Mouse (Mus musculus) kidney, postnatal 0 days (tissue): ENCODE measurements around the gene Nrg4. TPM values are rescaled to one million over a fixed set of nuclear protein-coding genes. Genes with fewer than 3 reads are reported as not detected.
A peak's percentile ranks its signal among the peaks of the same experiment; 100 is the strongest.

Experiments used
- ATAC-seq: fragments of 200-750 bp; cut with Nextera tagmentation; replicated peaks from 2 replicates; pipeline ENCODE4 v1.8.0; 2017; ENCODE audit warnings: low read depth, moderate number of reproducible peaks, moderate TSS enrichment, moderate library complexity; ENCODE audit not compliant: low FRiP score
- DNase-seq: peaks from one replicate; pipeline ENCODE4 v3.0.0-alpha.2; 2016; ENCODE audit warnings: low spot score
- H3K27ac ChIP-seq: fragments of 300-500 bp; sonication (generic); 2 replicates; pipeline ENCODE4 v1.5.1; 2014; ENCODE audit warnings: mild to moderate bottlenecking
- H3K27me3 ChIP-seq: fragments of 300-500 bp; sonication (generic); 2 replicates; pipeline ENCODE4 v1.6.1; 2014; ENCODE audit warnings: low read length, mixed read lengths; ENCODE audit not compliant: insufficient read depth
- H3K36me3 ChIP-seq: fragments of 300-500 bp; sonication (generic); 2 replicates; pipeline ENCODE4 v1.6.1; 2014; ENCODE audit warnings: low read length, mixed read lengths; ENCODE audit not compliant: insufficient read depth
- H3K4me1 ChIP-seq: fragments of 300-500 bp; sonication (generic); replicated peaks from 2 replicates; pipeline ENCODE4 v1.6.1; 2014; ENCODE audit warnings: antibody characterized with exemption, low read length, mixed read lengths; ENCODE audit not compliant: insufficient read depth
- H3K4me2 ChIP-seq: fragments of 300-500 bp; sonication (generic); 2 replicates; pipeline ENCODE4 v1.6.1; 2014; ENCODE audit warnings: mild to moderate bottlenecking, low read length, moderate library complexity, mixed read lengths
- H3K4me3 ChIP-seq: fragments of 300-500 bp; sonication (generic); replicated peaks from 2 replicates; pipeline ENCODE4 v1.5.1; 2014; ENCODE audit warnings: low read depth, low read length
- H3K9ac ChIP-seq: fragments of 300-500 bp; sonication (generic); 2 replicates; pipeline ENCODE4 v1.6.1; 2014; ENCODE audit warnings: low read depth, low read length
- H3K9me3 ChIP-seq: fragments of 300-500 bp; sonication (generic); replicated peaks from 2 replicates; pipeline ENCODE4 v1.6.1; 2016; ENCODE audit warnings: low read length, inconsistent platforms, mixed read lengths
- CTCF ChIP-seq: IDR thresholded peaks from 2 replicates; pipeline ENCODE4 v1.5.1; 2016; ENCODE audit warnings: antibody characterized with exemption, low read depth, mild to moderate bottlenecking, moderate library complexity
- WGBS: fragments of 180-500 bp; shearing (Covaris S2); extraction: QIAGEN DNeasy Blood & Tissue Kit; methylation state at CpG from one replicate; pipeline ENCODE4 v1.1.7; 2014; 5-methylcytosine and 5-hydroxymethylcytosine counted together
- polyA plus RNA-seq: library from polyadenylated mRNA; unstranded; fragments of >200 nt; fragmentation: Nextera tagmentation; extraction: Ambion mirVana; gene quantifications from 2 replicates; pipeline ENCODE4 v1.2.1, GENCODE M21; 2015

Gene Nrg4
- polyA plus RNA-seq, result 0.39 and 0.65 TPM in 2 replicates

DNA sequence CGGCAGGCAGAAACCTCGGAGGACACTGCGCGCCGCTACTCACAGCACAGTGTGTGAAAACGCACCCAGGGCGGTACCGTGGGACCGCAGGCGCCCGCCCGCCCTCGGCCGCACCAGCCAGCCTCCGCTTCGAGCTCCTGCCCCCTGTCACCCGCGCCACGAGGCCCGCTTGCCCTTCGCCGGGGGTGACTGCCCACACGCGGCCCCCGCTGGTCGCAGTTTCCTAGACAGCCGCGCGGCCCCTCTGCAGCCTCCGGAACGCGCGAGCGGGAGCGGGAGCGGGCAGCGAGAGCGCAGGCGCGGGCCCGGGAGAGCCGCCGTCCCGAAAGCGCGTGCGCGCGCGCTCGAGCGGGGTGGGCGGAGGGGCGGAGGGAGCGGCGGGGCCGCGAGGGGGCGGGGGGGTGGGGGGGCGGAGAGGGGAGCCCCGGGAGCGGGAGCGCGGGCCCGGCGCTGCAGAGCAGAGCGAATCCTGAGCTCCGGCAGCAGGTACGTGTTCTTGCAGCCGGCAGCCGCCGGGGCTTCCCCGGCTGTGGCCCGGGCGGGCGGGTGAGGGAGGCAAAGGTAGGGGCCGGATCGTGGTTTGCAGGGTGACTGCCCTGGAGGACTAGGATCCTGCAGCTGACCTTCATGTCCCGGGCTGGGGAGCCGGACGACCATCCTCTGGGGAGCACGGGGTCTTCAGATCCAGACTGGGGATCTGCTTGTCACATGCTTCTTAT lies at the start of gene Nrg4, which contains the start of gene Tmem266:
Nrg4 (minus strand) TSS at position 330 of the 719 bp plus-strand sequence.
Tmem266 (plus strand) TSS at position 399 of the 719 bp plus-strand sequence.
- DNase-seq (peak; percentile 74), ATAC-seq (peak; percentile 82)
- 0% methylated on average over 56 of the region's 82 CpGs for WGBS
- H3K36me3 ChIP-seq, result no peaks in the 10 kb centered on the region
- peak within 1 kb of the TSS; percentile 68 for H3K4me3 ChIP-seq
- no peak for TF ChIP-seq CTCF
- H3K9ac ChIP-seq, result peak within 1 kb of the TSS; percentile 54
- peak within 1 kb of the TSS; percentile 94 for H3K4me2 ChIP-seq
- no peaks in the 10 kb centered on the region for H3K9me3 ChIP-seq
- H3K27me3 ChIP-seq, result peaks cover 39% of the 10 kb centered on the region
- H3K27ac ChIP-seq, result no peak within 1 kb of the TSS
- no peaks in the 10 kb centered on the region for H3K4me1 ChIP-seq

- Histone ChIP-seq H3K9ac (no peak overlapping the region), H3K4me2 (no peak overlapping the region), H3K36me3 (no peaks in the 10 kb centered on the region), H3K27ac (no peak overlapping the region), H3K4me3 (no peak overlapping the region), H3K9me3 (no peaks in the 10 kb centered on the region), H3K27me3 (no peaks in the 10 kb centered on the region; the same call in 1 of the 2 replicates), H3K4me1 (no peaks in the 10 kb centered on the region)
- DNase-seq (no peak), ATAC-seq (no peak)
- no peak for TF ChIP-seq CTCF
- WGBS, result 72% methylated on average over 7 of the region's 7 CpGs
Measured at GRCm38 (mm10) chr9:55371908-55372307, 45.3 kb upstream of the Nrg4 start.

GRCm38 (mm10) chr9:55368011-55368410 lies 41.4 kb upstream of the Nrg4 start:
- H3K4me3 ChIP-seq, result no peak overlapping the region
- H3K4me1 ChIP-seq, result no peaks in the 10 kb centered on the region
- H3K9ac ChIP-seq, result no peak overlapping the region
- DNase-seq (peak; percentile 72), ATAC-seq (no peak)
- 15% methylated on average over 3 of the region's 3 CpGs for WGBS
- no peaks in the 10 kb centered on the region for H3K9me3 ChIP-seq
- TF ChIP-seq CTCF, result no peak
- H3K4me2 ChIP-seq, result no peak overlapping the region
- no peak overlapping the region for H3K27ac ChIP-seq
- no peaks in the 10 kb centered on the region; the same call in none of the 2 replicates for H3K27me3 ChIP-seq
- H3K36me3 ChIP-seq, result no peaks in the 10 kb centered on the region

DNA sequence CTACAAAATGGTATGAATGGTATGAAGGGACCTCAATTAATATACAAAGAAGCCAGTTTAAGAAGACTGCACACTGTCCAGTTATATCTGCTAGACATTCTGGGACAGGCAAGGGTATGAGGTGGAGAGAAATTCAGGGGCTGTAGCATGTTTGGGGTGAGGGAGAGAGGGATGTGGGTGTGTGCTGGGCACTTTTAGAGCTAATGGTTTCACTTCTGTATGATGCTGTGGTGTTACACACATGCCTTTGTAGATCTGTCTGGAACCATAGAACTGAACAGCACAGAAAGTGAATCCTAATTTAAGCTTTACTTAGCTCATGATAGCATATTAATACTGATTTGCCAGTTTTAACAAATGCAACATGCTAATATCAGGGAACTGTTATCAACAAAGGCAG lies 37.1 kb upstream of the Nrg4 start:
- H3K9me3 ChIP-seq, result no peaks in the 10 kb centered on the region
- no peak overlapping the region for H3K4me2 ChIP-seq
- H3K27me3 ChIP-seq, result no peaks in the 10 kb centered on the region; the same call in none of the 2 replicates
- H3K9ac ChIP-seq, result no peak overlapping the region
- no peak overlapping the region for H3K27ac ChIP-seq
- H3K4me3 ChIP-seq, result no peak overlapping the region
- no peak for ATAC-seq
- no peak for DNase-seq
- H3K36me3 ChIP-seq, result no peaks in the 10 kb centered on the region
- no peak for TF ChIP-seq CTCF
- no peaks in the 10 kb centered on the region for H3K4me1 ChIP-seq

- 32% methylated on average over 5 of the region's 5 CpGs for WGBS
- no peak for ATAC-seq
Measured at GRCm38 (mm10) chr9:55361969-55362368, 35.3 kb upstream of the Nrg4 start.

GRCm38 (mm10) chr9:55360861-55361260 lies 34.2 kb upstream of the Nrg4 start:
- no peak; the same call in 1 of the 2 replicates for ATAC-seq
- Histone ChIP-seq H3K27ac (no peak overlapping the region), H3K4me3 (no peak overlapping the region), H3K9me3 (no peaks in the 10 kb centered on the region), H3K9ac (no peak overlapping the region), H3K4me2 (no peak overlapping the region), H3K4me1 (no peaks in the 10 kb centered on the region), H3K36me3 (no peaks in the 10 kb centered on the region), H3K27me3 (no peaks in the 10 kb centered on the region; the same call in none of the 2 replicates)
- no peak for TF ChIP-seq CTCF
- no peak for DNase-seq
- 34% methylated on average over 7 of the region's 7 CpGs for WGBS

More at GRCm38 (mm10) chr9:55361969-55362368, 35.3 kb upstream of the Nrg4 start:
- Histone ChIP-seq H3K36me3 (no peaks in the 10 kb centered on the region), H3K4me1 (no peaks in the 10 kb centered on the region), H3K9me3 (no peaks in the 10 kb centered on the region), H3K4me3 (no peak overlapping the region), H3K27me3 (no peaks in the 10 kb centered on the region; the same call in none of the 2 replicates), H3K9ac (no peak overlapping the region), H3K4me2 (no peak overlapping the region), H3K27ac (no peak overlapping the region)
- DNase-seq, result peak; percentile 31
- no peak for TF ChIP-seq CTCF
